ENCODE assay signal across 15 mouse cellular contexts in the genomic region with DNA sequence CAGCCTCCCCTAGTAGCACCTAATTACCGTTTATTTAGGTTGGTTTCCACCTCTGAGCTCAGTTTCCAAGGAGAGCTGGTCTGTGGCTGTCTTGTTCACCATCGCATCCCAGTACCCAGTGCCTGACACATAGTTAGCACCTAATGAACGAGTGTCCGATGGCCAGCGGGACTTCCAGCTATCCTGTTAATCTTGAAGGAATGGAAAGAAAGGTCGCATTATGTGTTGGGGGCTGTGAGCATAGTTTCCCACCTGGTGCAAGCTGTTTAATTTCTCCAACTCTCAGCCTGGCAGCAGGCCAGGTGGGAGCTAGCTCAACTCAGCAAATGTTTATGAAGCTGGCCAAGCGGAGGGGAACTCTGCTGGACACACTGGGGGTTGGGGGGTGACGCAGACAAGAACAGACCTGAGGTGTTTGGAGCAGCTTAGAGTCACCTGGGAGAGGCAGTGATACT.
DNase-seq lines count a peak whose midpoint lies in the region; ATAC-seq lines count a peak whose summit lies in the region.
"Had no signal": no experiment of that assay in that cellular context is flagged by ENCODE, and none has a peak within 500 bp of the region (broad histone marks: within the 10 kb centered on the region; RNA-seq: fewer than 3 reads in every experiment).

No protein-coding gene starts in this region.

- H3K36me3 ChIP-seq in kidney, embryonic 16.5 days (ENCODE audit: insufficient read depth, low read length) = no peaks in the 10 kb centered on the region
- no peaks in the 10 kb centered on the region for H3K36me3 ChIP-seq in midbrain, embryonic 14.5 days (ENCODE audit: control insufficient read depth, insufficient read depth, low read length)
- no peaks in the 10 kb centered on the region for H3K36me3 ChIP-seq in midbrain, embryonic 15.5 days (replicated peaks)
- no peaks in the 10 kb centered on the region for H3K36me3 ChIP-seq in stomach, embryonic 15.5 days
- H3K36me3 ChIP-seq: heart, embryonic 15.5 days had no signal

- no peak overlapping the region for H3K9ac ChIP-seq in kidney, embryonic 16.5 days (replicated peaks; ENCODE audit: low read length)
- H3K9ac ChIP-seq in midbrain, embryonic 14.5 days (replicated peaks; ENCODE audit: low read length) = no peak overlapping the region
- no peak overlapping the region for H3K9ac ChIP-seq in midbrain, embryonic 15.5 days
- H3K9ac ChIP-seq in stomach, embryonic 15.5 days = no peak overlapping the region
- H3K9ac ChIP-seq: heart, embryonic 15.5 days; liver, embryonic 14.5 days had no signal

- DNase-seq in cerebellum, postnatal 10 days = peak; percentile 56 to 63
- DNase-seq in cerebellum, adult 11 months = no peak
- no peak for DNase-seq in kidney, postnatal 25 days
- DNase-seq in midbrain, embryonic 14.5 days = peak; percentile 37
- DNase-seq in urinary bladder, postnatal 14 days (ENCODE audit: low spot score) = no peak
- DNase-seq: adrenal gland, adult 8-10 months; layer of hippocampus, adult 9-11 months; thymus, adult 2 months had no signal

- no peaks in the 10 kb centered on the region; the same call in none of the 2 replicates for H3K27me3 ChIP-seq in kidney, embryonic 16.5 days (ENCODE audit: insufficient read depth, low read length)
- H3K27me3 ChIP-seq in midbrain, embryonic 14.5 days (ENCODE audit: control insufficient read depth, insufficient read depth, low read length) = no peaks in the 10 kb centered on the region
- H3K27me3 ChIP-seq in midbrain, embryonic 15.5 days (replicated peaks) = 0 out of 2 replicates have a peak, but pooled peaks cover 4% of the 10 kb centered on the region
- H3K27me3 ChIP-seq in stomach, embryonic 15.5 days (replicated peaks) = no peaks in the 10 kb centered on the region

- no peak overlapping the region for H3K4me2 ChIP-seq in kidney, embryonic 16.5 days (replicated peaks; ENCODE audit: low read depth, low read length)
- H3K4me2 ChIP-seq in midbrain, embryonic 14.5 days (ENCODE audit: low read length) = no peak overlapping the region
- H3K4me2 ChIP-seq in midbrain, embryonic 15.5 days = no peak overlapping the region
- H3K4me2 ChIP-seq in stomach, embryonic 15.5 days = no peak overlapping the region
- H3K4me2 ChIP-seq: heart, embryonic 15.5 days; midbrain, embryonic 11.5 days had no signal

- no peaks in the 10 kb centered on the region for H3K9me3 ChIP-seq in kidney, embryonic 16.5 days (ENCODE audit: low read length)
- H3K9me3 ChIP-seq in midbrain, embryonic 14.5 days (ENCODE audit: control insufficient read depth, low read length) = no peaks in the 10 kb centered on the region
- H3K9me3 ChIP-seq in midbrain, embryonic 15.5 days = no peaks in the 10 kb centered on the region
- H3K9me3 ChIP-seq in stomach, embryonic 15.5 days = no peaks in the 10 kb centered on the region
- H3K9me3 ChIP-seq: heart, embryonic 15.5 days had no signal

- 34% methylated on average over 8 of the region's 8 CpGs for WGBS in kidney, embryonic 16.5 days
- 86% methylated on average over 8 of the region's 8 CpGs for WGBS in midbrain, embryonic 14.5 days
- WGBS in midbrain, embryonic 15.5 days = 80% methylated on average over 8 of the region's 8 CpGs
- 35% methylated on average over 8 of the region's 8 CpGs for WGBS in stomach, embryonic 15.5 days

- peak; percentile 61; the same call in 1 of the 2 replicates for ATAC-seq in kidney, embryonic 16.5 days (ENCODE audit: low FRiP score, low TSS enrichment)
- ATAC-seq in midbrain, embryonic 14.5 days (ENCODE audit: low FRiP score, low TSS enrichment) = no peak
- ATAC-seq in midbrain, embryonic 15.5 days (replicated peaks) = no peak
- peak; percentile 48 for ATAC-seq in stomach, embryonic 15.5 days (ENCODE audit: insufficient read depth, low FRiP score, low read depth)
- ATAC-seq: inflammation-experienced regulatory T-cells, adult 6 months had no signal

- no peak overlapping the region for H3K27ac ChIP-seq in kidney, embryonic 16.5 days (ENCODE audit: low read length)
- no peak overlapping the region for H3K27ac ChIP-seq in midbrain, embryonic 14.5 days (replicated peaks; ENCODE audit: low read depth, low read length)
- H3K27ac ChIP-seq in midbrain, embryonic 15.5 days = no peak overlapping the region
- peak overlapping the region; percentile 24; the same call in 1 of the 2 replicates for H3K27ac ChIP-seq in stomach, embryonic 15.5 days
- H3K27ac ChIP-seq: heart, embryonic 15.5 days; liver, embryonic 14.5 days had no signal

- H3K4me1 ChIP-seq in kidney, embryonic 16.5 days (ENCODE audit: insufficient read depth, low read length) = 0 out of 2 replicates have a peak, but pooled peaks cover 3% of the 10 kb centered on the region
- no peaks in the 10 kb centered on the region for H3K4me1 ChIP-seq in midbrain, embryonic 14.5 days (ENCODE audit: control insufficient read depth, insufficient read depth, low read length)
- no peaks in the 10 kb centered on the region for H3K4me1 ChIP-seq in midbrain, embryonic 15.5 days
- peaks cover 13% of the 10 kb centered on the region for H3K4me1 ChIP-seq in stomach, embryonic 15.5 days

- H3K4me3 ChIP-seq in kidney, embryonic 16.5 days (ENCODE audit: low read length) = no peak overlapping the region
- H3K4me3 ChIP-seq in midbrain, embryonic 14.5 days (replicated peaks; ENCODE audit: low read depth, low read length) = no peak overlapping the region
- H3K4me3 ChIP-seq in midbrain, embryonic 15.5 days = no peak overlapping the region
- no peak overlapping the region for H3K4me3 ChIP-seq in stomach, embryonic 15.5 days (replicated peaks)
- H3K4me3 ChIP-seq: heart, embryonic 15.5 days had no signal

Comparison
In these comparisons a context has a peak if more than half of its experiments do, and no peak if none do; other contexts are left out.
1. DNase-seq: peak in cerebellum, postnatal 10 days (2 of 2) and midbrain, embryonic 14.5 days (single experiment); none in cerebellum, adult 11 months (single experiment), kidney, postnatal 25 days (0 of 2) and urinary bladder, postnatal 14 days (single experiment).
2. ATAC-seq: peak in kidney, embryonic 16.5 days (single experiment) and stomach, embryonic 15.5 days (single experiment); none in midbrain, embryonic 14.5 days (single experiment) and midbrain, embryonic 15.5 days (single experiment).